Mouse (Mus musculus) embryonic fibroblast, embryonic 13.5 days (primary cell): ENCODE results near the gene Dagla.

Source experiments
- CTCF ChIP-seq: IDR thresholded peaks from 2 replicates; pipeline ENCODE4 v1.5.1; 2011; ENCODE audit warnings: mild to moderate bottlenecking, control low read depth, low read length, moderate library complexity, borderline replicate concordance; ENCODE audit not compliant: insufficient read depth
- POLR2A ChIP-seq: IDR thresholded peaks from 2 replicates; pipeline ENCODE4 v1.6.1; 2011; ENCODE audit warnings: low read depth, mild to moderate bottlenecking, control low read depth, low read length, moderate library complexity

- TF ChIP-seq CTCF (no peak), POLR2A (no peak)
Measured at GRCm38 (mm10) chr19:10239975-10240653, 64.6 kb downstream of the Dagla start.
